Mouse (Mus musculus): ENCODE results near the gene Tas2r143. TPM values are rescaled to one million over a fixed set of nuclear protein-coding genes. Genes with fewer than 3 reads are reported as not detected.
A peak's percentile ranks its signal among the peaks of the same experiment; 100 is the strongest.

The Tas2r143 gene
- total RNA-seq, 2 experiments from 2014 or later, result not detected

- no peak for DNase-seq
Measured at GRCm38 (mm10) chr6:42365215-42365614, 34.8 kb upstream of the Tas2r143 start.

GRCm38 (mm10) chr6:42369870-42370269 lies 30.2 kb upstream of the Tas2r143 start:
- no peak for DNase-seq

GRCm38 (mm10) chr6:42370630-42371363 lies 29.2 kb upstream of the Tas2r143 start:
- no peak for DNase-seq

DNA sequence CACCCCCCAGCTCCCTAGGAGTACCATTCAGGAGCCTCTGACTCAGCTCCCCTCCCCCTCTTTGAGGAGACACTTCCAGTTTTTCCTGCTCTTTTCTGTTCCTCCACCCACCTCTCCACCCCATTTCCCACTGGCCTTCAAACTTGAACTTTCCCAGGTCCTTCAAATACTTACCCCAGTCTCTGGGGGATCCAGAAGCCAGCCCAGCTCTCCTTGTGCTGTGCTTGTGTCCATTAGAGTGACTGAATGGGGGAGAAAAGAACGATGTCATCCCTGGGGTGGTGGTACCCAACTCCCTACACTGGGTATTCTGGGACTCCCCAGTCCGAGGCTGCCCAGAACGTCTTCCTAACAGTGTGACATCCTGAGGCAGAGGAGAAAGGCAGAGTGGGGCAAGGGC lies 28.0 kb upstream of the Tas2r143 start:
- DNase-seq, result no peak

DNA sequence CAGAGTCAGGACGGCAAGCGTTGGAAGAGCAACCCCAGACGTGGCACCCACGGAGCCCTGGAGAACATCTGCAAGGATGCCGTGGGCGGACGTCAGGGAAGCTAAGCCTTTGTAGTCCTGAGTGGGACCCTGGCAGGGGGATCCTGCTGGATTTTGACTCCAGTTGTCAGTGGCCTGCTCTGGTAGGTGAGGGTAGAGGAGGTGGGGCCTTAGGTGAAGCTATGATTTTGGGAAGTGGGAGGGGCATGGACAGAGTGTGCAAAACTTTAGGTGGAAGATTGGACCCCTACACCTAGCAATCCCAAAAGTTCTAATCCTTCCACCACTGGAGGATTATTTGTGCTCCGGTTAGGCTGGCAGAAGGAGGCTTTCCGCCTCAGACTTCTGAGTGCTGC lies 27.6 kb upstream of the Tas2r143 start:
- no peak for DNase-seq

DNA sequence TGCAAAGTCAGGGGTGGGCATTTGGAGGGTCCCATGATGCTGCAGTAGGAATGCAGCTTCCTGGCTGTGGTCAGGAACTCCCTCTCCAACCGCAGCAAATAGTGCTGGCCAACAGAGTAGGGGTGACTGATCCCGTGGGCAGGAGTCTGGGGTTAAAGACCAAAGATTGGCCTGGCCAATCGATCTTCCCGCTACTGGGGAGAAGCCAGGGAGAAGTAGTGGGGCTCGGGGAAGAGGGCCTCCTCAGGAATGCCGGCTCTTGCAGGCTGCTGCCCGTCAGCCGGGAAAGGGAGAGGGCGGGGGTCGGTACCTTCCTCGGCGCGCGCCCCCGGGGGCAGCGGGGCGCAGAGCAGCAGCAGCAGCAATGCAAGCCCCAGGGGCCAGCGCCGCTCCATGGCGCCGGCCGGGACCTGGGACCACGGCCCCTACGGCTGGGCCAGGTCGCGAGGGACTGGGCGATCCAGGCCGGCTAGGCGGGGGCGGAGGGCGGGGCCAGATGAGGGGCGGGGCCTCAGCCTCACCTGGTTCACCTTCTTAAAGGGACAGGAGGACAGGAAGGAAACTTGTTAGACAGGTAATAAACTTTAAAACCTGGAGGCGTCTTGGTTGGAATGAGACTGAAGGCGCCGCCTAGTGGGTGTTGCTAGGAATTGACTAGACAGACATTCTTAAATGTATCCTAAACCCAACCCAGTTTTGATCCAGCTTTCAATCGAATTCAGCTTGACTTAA lies 27.1 kb upstream of the Tas2r143 start, which contains the start of gene Epha1:
Gene Epha1, minus strand, starts transcription at position 453 of the 732 bp plus-strand sequence.
- peak; percentile 55 for DNase-seq

DNA sequence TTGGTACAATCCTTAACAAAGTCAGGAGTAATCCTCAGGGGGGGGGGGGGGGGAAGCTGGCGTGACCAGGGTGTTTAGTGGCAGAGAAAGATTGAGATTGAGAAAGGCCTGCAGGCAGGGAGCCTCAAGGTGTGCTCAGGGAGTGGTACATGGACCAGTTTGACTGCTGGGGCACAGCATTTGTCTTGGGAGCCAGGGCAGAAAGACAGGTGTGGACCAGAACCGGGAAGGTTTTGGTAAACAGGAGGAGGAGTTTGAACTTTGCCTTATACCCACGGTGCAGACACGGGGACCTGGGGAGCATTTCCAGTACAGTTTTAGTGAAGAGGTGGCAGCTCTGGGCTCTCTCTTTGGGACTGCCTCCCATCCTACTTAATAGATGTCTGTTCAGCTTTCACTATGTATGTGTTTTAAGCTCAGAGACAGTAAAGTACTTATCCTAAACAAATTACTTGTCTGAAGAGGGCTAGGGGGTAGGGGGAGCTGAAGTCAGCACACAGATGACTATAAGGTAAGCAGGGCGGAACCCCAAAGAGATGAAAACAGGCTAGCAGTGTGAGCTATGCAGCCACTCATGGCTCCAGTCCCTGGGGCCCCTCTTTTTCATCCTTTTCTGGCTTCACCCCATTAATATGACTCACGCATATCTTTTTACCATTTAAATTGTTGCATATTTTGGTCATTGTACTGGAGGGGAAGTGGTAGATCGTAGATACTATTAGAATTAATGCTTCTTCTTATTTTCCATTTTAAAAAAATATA lies 26.2 kb upstream of the Tas2r143 start:
- no peak for DNase-seq

- DNase-seq, result no peak
Measured at GRCm38 (mm10) chr6:42374701-42375100, 25.3 kb upstream of the Tas2r143 start.

GRCm38 (mm10) chr6:42375131-42375530 lies 24.9 kb upstream of the Tas2r143 start:
- no peak for DNase-seq

GRCm38 (mm10) chr6:42376016-42376415 lies 24.0 kb upstream of the Tas2r143 start:
- DNase-seq, result no peak

GRCm38 (mm10) chr6:42376504-42377019 lies 23.5 kb upstream of the Tas2r143 start:
- DNase-seq, result no peak

GRCm38 (mm10) chr6:42377280-42377679 lies 22.8 kb upstream of the Tas2r143 start:
- no peak for DNase-seq

DNA sequence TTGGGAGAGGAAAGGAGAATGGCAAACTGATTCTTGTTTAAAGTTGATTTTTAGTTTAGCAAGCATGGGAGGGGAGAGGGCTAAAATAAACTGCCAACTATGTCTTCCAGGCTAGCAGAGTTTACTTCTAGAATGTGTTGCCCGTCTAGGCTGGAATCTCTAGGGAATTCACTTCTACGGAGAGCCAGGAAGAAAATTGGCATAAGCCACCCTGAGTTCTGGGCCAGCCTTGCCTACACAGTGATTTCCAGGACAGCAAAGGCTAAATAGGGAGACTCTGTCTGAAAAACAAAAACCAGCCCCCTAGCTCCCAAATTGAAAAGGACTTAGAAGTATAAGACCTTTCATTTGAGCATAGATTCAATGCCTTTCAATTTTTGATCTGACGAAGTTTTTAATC lies 20.5 kb upstream of the Tas2r143 start:
- no peak for DNase-seq

- no peak for DNase-seq
Measured at GRCm38 (mm10) chr6:42380416-42381144, 19.5 kb upstream of the Tas2r143 start.

GRCm38 (mm10) chr6:42381221-42381620 lies 18.8 kb upstream of the Tas2r143 start:
- no peak for DNase-seq

DNA sequence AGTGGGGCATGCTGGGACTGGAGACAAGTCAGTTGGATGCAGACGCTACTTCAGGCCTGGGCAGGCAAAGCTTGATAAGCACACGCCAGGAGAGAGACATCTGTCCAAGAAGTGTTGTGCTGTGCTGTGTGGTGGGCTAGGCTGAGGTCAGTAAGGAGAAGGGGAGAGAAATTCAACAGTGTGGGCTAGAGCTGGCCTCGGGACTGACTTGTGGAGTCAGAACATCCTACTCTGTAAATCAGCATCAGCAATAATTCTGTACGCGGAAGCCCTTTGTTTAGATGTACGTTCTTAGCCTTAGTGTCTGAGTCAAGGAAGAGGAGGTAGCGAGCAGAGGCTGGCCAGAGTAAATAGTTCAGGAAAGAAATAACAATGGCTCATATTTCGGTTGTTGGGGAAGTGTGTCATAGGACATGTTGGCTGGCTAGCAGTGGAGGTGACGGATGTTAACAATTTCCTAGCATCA lies 18.1 kb upstream of the Tas2r143 start:
- DNase-seq, result no peak

DNA sequence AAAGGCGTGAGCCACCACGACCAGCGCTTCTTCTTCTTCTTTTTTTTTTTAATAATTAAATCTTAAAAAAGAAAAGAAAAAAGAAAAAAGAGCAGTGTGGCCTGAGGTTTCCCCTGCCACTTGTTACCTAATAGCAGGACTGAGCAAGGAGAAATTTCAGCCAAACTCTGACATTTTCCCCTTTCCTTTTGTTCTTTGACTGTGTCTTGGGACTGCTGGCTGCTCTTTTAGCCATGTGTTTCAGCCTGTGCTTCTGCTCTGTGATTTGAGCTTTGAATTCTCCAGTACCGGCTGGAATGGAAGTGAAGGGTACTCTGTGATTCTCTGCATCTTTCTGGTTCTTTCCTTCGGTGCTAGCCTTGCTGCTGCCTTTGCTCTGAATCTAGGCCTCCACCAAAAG lies 16.7 kb upstream of the Tas2r143 start:
- no peak for DNase-seq

- no peak for DNase-seq
Measured at GRCm38 (mm10) chr6:42385635-42386034, 14.4 kb upstream of the Tas2r143 start.

- no peak for DNase-seq
Measured at GRCm38 (mm10) chr6:42391796-42392330, 8.2 kb upstream of the Tas2r143 start.

DNA sequence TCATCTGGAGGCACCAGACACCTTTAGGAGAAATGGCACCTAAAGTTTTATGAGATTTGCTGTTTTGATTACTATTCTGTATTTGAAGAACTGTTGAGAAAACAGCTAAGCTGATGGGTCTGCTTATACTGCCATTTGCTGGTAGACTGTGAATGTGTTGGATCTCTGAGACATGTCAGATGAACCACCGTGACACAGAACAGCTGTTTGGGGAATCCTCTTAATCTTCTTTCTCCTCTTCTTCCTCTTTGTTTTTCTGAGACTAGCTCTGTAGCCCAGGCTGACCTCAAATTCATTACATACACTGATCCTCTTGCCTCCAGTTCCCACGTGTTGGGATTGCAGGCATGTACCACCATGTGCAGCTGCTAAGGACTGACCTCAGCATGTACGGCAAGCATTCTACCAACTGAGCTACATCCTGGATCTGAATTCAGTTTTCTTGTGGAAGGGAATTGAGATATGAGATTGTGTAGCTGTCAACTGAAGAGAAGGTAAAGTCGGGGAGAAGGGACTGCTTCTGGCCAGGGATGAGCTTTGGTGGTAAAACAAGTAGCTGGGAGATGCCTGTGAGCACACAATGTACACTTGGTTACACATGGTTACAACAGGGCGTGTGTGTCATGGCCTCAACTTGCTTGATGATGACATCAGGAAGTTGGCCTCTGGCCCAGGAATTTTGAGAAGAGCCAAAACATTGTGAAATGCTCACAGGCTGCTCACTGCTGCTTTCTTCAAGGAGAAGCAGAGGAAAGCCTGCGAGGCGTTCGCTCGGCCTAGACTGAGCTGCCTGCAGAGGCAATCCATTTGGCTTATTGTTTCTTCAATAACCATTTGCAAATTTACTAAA lies 3.9 kb upstream of the Tas2r143 start:
- peak; percentile 81 for DNase-seq

Measured in gastrocnemius, postnatal 10 days (tissue).